Mouse (Mus musculus) spleen, adult 2 months (tissue): Measurements from ENCODE around the gene Gm2174. TPM values are rescaled to one million over a fixed set of nuclear protein-coding genes. Genes with fewer than 3 reads are reported as not detected.

Experiments
- DNase-seq, 2 experiments: peaks; one replicate each; pipeline versions ENCODE4 v3.0.0 to v3.0.0-alpha.2; 2012 to 2021; ENCODE audit warnings: low spot score in 2 of 2, low read depth in 1 of 2
- H3K27ac ChIP-seq: fragments of 200-500 bp; 2 replicates; pipeline ENCODE4 v1.5.1; 2012; ENCODE audit warnings: low read length, inconsistent platforms; ENCODE audit not compliant: insufficient read depth
- H3K27me3 ChIP-seq: fragments of 200-500 bp; 2 replicates; pipeline ENCODE4 v1.6.1; 2012; ENCODE audit warnings: mild to moderate bottlenecking, moderate library complexity, low read length, inconsistent platforms; ENCODE audit not compliant: control insufficient read depth, insufficient read depth
- H3K36me3 ChIP-seq: fragments of 200-500 bp; 2 replicates; pipeline ENCODE4 v1.6.1; 2012; ENCODE audit warnings: mild to moderate bottlenecking, low read length, inconsistent platforms; ENCODE audit not compliant: control insufficient read depth, insufficient read depth
- H3K4me1 ChIP-seq: fragments of 200-500 bp; 2 replicates; pipeline ENCODE4 v1.6.1; 2011; ENCODE audit warnings: inconsistent platforms; ENCODE audit not compliant: control insufficient read depth, insufficient read depth, insufficient read length
- H3K4me3 ChIP-seq: fragments of 200-500 bp; 2 replicates; pipeline ENCODE4 v1.5.1; 2011; ENCODE audit warnings: mild to moderate bottlenecking, inconsistent platforms; ENCODE audit not compliant: insufficient read depth, insufficient read length; ENCODE audit errors: extremely low read depth
- CTCF ChIP-seq: fragments of 200-500 bp; IDR thresholded peaks from 2 replicates; pipeline ENCODE4 v1.5.1; 2011; ENCODE audit warnings: mild to moderate bottlenecking, inconsistent platforms; ENCODE audit not compliant: insufficient read depth, insufficient read length, insufficient replicate concordance; ENCODE audit errors: extremely low read depth
- POLR2A ChIP-seq: fragments of 200-500 bp; IDR thresholded peaks from 2 replicates; pipeline ENCODE4 v1.6.1; 2011; ENCODE audit warnings: low read depth, low read length, inconsistent platforms
- whole genome bisulfite sequencing: fragments of 180-500 bp; shearing (Covaris S2); methylation state at CpG from one replicate; pipeline ENCODE4 v1.1.7; 2018; 5-methylcytosine and 5-hydroxymethylcytosine counted together
- polyA plus RNA-seq: library from polyadenylated mRNA; depleted of rRNA; stranded (reverse); fragments of >200 nt; gene quantifications from 2 replicates; pipeline ENCODE4 v1.2.3, GENCODE M21; 2012

Gene Gm2174
- polyA plus RNA-seq, 1 experiment, result not detected

- no peaks in the 10 kb centered on the region for H3K27me3 ChIP-seq
- TF ChIP-seq POLR2A (no peak), CTCF (no peak)
- 61% methylated on average over 14 of the region's 14 CpGs for WGBS
- DNase-seq, result no peak
- no peak overlapping the region for H3K27ac ChIP-seq
- no peaks in the 10 kb centered on the region for H3K36me3 ChIP-seq
- no peaks in the 10 kb centered on the region; the same call in 1 of the 2 replicates for H3K4me1 ChIP-seq
- no peak overlapping the region for H3K4me3 ChIP-seq
Observed at GRCm38 (mm10) chrX:56462020-56462933, 14.5 kb downstream of the Gm2174 start.

GRCm38 (mm10) chrX:56464906-56465305 is 17.1 kb downstream of the Gm2174 start:
- Histone ChIP-seq H3K4me3 (no peak overlapping the region), H3K36me3 (no peaks in the 10 kb centered on the region), H3K4me1 (no peaks in the 10 kb centered on the region; the same call in 1 of the 2 replicates), H3K27ac (no peak overlapping the region), H3K27me3 (no peaks in the 10 kb centered on the region)
- 89% methylated on average over 1 of the region's 1 CpGs for WGBS
- no peak for DNase-seq
- TF ChIP-seq CTCF, result no peak
- TF ChIP-seq POLR2A, result no peak

- Histone ChIP-seq H3K27me3 (no peaks in the 10 kb centered on the region), H3K4me3 (no peak overlapping the region), H3K27ac (no peak overlapping the region), H3K36me3 (no peaks in the 10 kb centered on the region), H3K4me1 (no peaks in the 10 kb centered on the region)
- no peak for DNase-seq
- TF ChIP-seq CTCF, result no peak
- TF ChIP-seq POLR2A, result no peak
- 81% methylated on average over 4 of the region's 4 CpGs for WGBS
Observed at GRCm38 (mm10) chrX:56467688-56468087, 19.9 kb downstream of the Gm2174 start.

- WGBS, result 78% methylated on average over 6 of the region's 6 CpGs
- Histone ChIP-seq H3K27ac (no peak overlapping the region), H3K27me3 (no peaks in the 10 kb centered on the region), H3K4me3 (no peak overlapping the region), H3K36me3 (no peaks in the 10 kb centered on the region), H3K4me1 (no peaks in the 10 kb centered on the region)
- TF ChIP-seq POLR2A (no peak), CTCF (no peak)
- no peak for DNase-seq
Observed at GRCm38 (mm10) chrX:56468422-56468821, 20.7 kb downstream of the Gm2174 start.

GRCm38 (mm10) chrX:56474035-56474434 is 26.3 kb downstream of the Gm2174 start:
- H3K27ac ChIP-seq, result no peak overlapping the region
- H3K27me3 ChIP-seq, result no peaks in the 10 kb centered on the region
- no peaks in the 10 kb centered on the region for H3K4me1 ChIP-seq
- 63% methylated on average over 8 of the region's 8 CpGs for WGBS
- H3K36me3 ChIP-seq, result no peaks in the 10 kb centered on the region
- DNase-seq, result no peak
- TF ChIP-seq POLR2A, result no peak
- TF ChIP-seq CTCF, result no peak
- no peak overlapping the region for H3K4me3 ChIP-seq

- Histone ChIP-seq H3K4me3 (no peak overlapping the region), H3K27me3 (no peaks in the 10 kb centered on the region), H3K4me1 (no peaks in the 10 kb centered on the region), H3K27ac (no peak overlapping the region), H3K36me3 (no peaks in the 10 kb centered on the region; the same call in 1 of the 2 replicates)
- no peak for TF ChIP-seq CTCF
- no peak for TF ChIP-seq POLR2A
- no peak for DNase-seq
- 83% methylated on average over 3 of the region's 3 CpGs for WGBS
Observed at GRCm38 (mm10) chrX:56477553-56477952, 29.8 kb downstream of the Gm2174 start.

- no peaks in the 10 kb centered on the region for H3K4me1 ChIP-seq
- H3K27ac ChIP-seq, result no peak overlapping the region
- no peak overlapping the region for H3K4me3 ChIP-seq
- TF ChIP-seq POLR2A, result no peak
- TF ChIP-seq CTCF, result no peak
- no peaks in the 10 kb centered on the region for H3K27me3 ChIP-seq
- H3K36me3 ChIP-seq, result no peaks in the 10 kb centered on the region; the same call in 1 of the 2 replicates
- WGBS, result 60% methylated on average over 3 of the region's 3 CpGs
- no peak for DNase-seq
Observed at GRCm38 (mm10) chrX:56481906-56482305, 34.1 kb downstream of the Gm2174 start.
